Mouse (Mus musculus): ENCODE data around the gene Rtn4rl2. TPM values are rescaled to one million over a fixed set of nuclear protein-coding genes. Genes with fewer than 3 reads are reported as not detected.

Rtn4rl2 gene
- total and polyA plus RNA-seq, 3 experiments = 3.6 to 6.1 (median 3.8) TPM

GRCm38 (mm10) chr2:84850407-84851129 lies 35.9 kb downstream of the Rtn4rl2 start:
- intact Hi-C loops (cut with DNase I) = no loop called here
- Histone ChIP-seq H3K9ac (ENCODE audit: low read depth, low read length) (no peak overlapping the region), H3K27me3 (ENCODE audit: control insufficient read depth, insufficient read depth, low read length) (no peaks in the 10 kb centered on the region), H3K4me1 (ENCODE audit: control insufficient read depth, insufficient read depth, low read length) (peaks cover 1% of the 10 kb centered on the region; the same call in 1 of the 2 replicates), H3K36me3 (ENCODE audit: control insufficient read depth, insufficient read depth, low read length) (no peaks in the 10 kb centered on the region), H3K4me3 (no peak overlapping the region), H3K27ac (peak overlapping the region; percentile 37), H3K79me2 (replicated peaks; ENCODE audit: control insufficient read depth, insufficient read depth, low read length) (no peaks in the 10 kb centered on the region)
- DNase-seq = no peak
- no peak for TF ChIP-seq CTCF (IDR thresholded peaks at IDR 0.05)
- TF ChIP-seq POLR2A (IDR thresholded peaks at IDR 0.05; ENCODE audit: insufficient read depth, low read depth, low read length) = no peak
- no peak for TF ChIP-seq EP300 (IDR thresholded peaks at IDR 0.05; ENCODE audit: insufficient read depth, low read depth, low read length)
- 68% methylated on average over 7 of the region's 7 CpGs for WGBS

DNA sequence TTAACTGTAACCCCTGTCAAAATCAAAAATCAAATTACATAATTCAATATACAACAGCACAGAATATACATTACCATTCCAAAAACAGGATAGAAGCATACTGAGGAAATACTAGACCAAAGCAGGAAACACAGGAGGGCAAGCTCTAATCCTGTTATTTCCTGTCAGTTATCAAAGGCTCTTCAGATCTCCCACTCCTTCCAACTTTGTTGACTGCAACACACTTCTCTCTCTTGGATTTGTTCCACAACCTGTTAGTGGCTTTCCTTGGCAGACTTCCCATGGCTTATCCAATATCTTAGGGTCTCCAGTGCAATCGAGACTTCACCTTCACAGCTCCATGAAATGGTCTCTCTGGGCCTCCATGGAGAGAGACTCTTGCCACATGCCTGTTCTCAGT lies 41.3 kb downstream of the Rtn4rl2 start:
- no peaks in the 10 kb centered on the region for H3K36me3 ChIP-seq (ENCODE audit: control insufficient read depth, insufficient read depth, low read length)
- no peak overlapping the region for H3K9ac ChIP-seq (ENCODE audit: low read depth, low read length)
- no peak overlapping the region for H3K27ac ChIP-seq
- H3K4me1 ChIP-seq (ENCODE audit: control insufficient read depth, insufficient read depth, low read length) = no peaks in the 10 kb centered on the region; the same call in 1 of the 2 replicates
- WGBS = 16% methylated on average over 1 of the region's 1 CpGs
- no peak overlapping the region for H3K4me3 ChIP-seq
- TF ChIP-seq EP300 (IDR thresholded peaks at IDR 0.05; ENCODE audit: insufficient read depth, low read depth, low read length) (no peak), POLR2A (IDR thresholded peaks at IDR 0.05; ENCODE audit: insufficient read depth, low read depth, low read length) (no peak), CTCF (IDR thresholded peaks at IDR 0.05) (no peak)
- H3K27me3 ChIP-seq (ENCODE audit: control insufficient read depth, insufficient read depth, low read length) = no peaks in the 10 kb centered on the region; the same call in 1 of the 2 replicates
- no peak for DNase-seq
- intact Hi-C loops (cut with DNase I) = no loop called here
- H3K79me2 ChIP-seq (replicated peaks; ENCODE audit: control insufficient read depth, insufficient read depth, low read length) = no peaks in the 10 kb centered on the region

DNA sequence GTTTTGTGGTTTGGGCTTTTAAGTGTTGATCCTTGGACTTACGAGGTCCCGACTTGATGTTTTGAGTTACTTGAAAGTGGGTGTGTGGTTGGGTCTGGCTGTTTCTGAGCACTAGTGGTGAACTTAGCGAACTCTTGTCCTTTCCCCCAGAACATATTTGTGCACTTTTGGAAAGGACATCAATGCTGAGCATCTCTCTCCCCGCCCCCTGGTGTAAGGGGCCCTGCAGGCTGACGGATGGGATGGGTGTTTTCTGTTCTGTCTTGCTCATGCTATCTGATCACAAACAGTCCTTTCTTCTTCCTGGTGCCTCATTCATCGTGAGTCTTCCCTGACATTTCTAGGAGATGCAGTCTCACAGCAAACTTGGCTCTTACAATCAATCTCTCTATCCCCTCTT lies 42.9 kb downstream of the Rtn4rl2 start:
- Histone ChIP-seq H3K9ac (ENCODE audit: low read depth, low read length) (no peak overlapping the region), H3K27ac (no peak overlapping the region), H3K79me2 (replicated peaks; ENCODE audit: control insufficient read depth, insufficient read depth, low read length) (no peaks in the 10 kb centered on the region), H3K4me1 (ENCODE audit: control insufficient read depth, insufficient read depth, low read length) (no peaks in the 10 kb centered on the region; the same call in 1 of the 2 replicates), H3K36me3 (ENCODE audit: control insufficient read depth, insufficient read depth, low read length) (no peaks in the 10 kb centered on the region), H3K27me3 (ENCODE audit: control insufficient read depth, insufficient read depth, low read length) (peaks cover 4% of the 10 kb centered on the region; the same call in 1 of the 2 replicates), H3K4me3 (no peak overlapping the region)
- no peak for TF ChIP-seq EP300 (IDR thresholded peaks at IDR 0.05; ENCODE audit: insufficient read depth, low read depth, low read length)
- TF ChIP-seq POLR2A (IDR thresholded peaks at IDR 0.05; ENCODE audit: insufficient read depth, low read depth, low read length) = no peak
- no peak for TF ChIP-seq CTCF (IDR thresholded peaks at IDR 0.05)
- WGBS = 82% methylated on average over 6 of the region's 6 CpGs
- no peak for DNase-seq
- intact Hi-C loops (cut with DNase I) = no loop called here

- H3K36me3 ChIP-seq (ENCODE audit: control insufficient read depth, insufficient read depth, low read length) = no peaks in the 10 kb centered on the region
- H3K79me2 ChIP-seq (replicated peaks; ENCODE audit: control insufficient read depth, insufficient read depth, low read length) = no peaks in the 10 kb centered on the region
- no peak overlapping the region for H3K4me3 ChIP-seq
- peak in 1 of 2 experiments; percentile 21 for DNase-seq
- H3K27me3 ChIP-seq (ENCODE audit: control insufficient read depth, insufficient read depth, low read length) = peaks cover 4% of the 10 kb centered on the region; the same call in 1 of the 2 replicates
- H3K4me1 ChIP-seq (ENCODE audit: control insufficient read depth, insufficient read depth, low read length) = no peaks in the 10 kb centered on the region; the same call in 1 of the 2 replicates
- intact Hi-C loops (cut with DNase I) = no loop called here
- no peak overlapping the region for H3K27ac ChIP-seq
- no peak for TF ChIP-seq EP300 (IDR thresholded peaks at IDR 0.05; ENCODE audit: insufficient read depth, low read depth, low read length)
- TF ChIP-seq POLR2A (IDR thresholded peaks at IDR 0.05; ENCODE audit: insufficient read depth, low read depth, low read length) = no peak
- TF ChIP-seq CTCF (IDR thresholded peaks at IDR 0.05) = no peak
- H3K9ac ChIP-seq (ENCODE audit: low read depth, low read length) = no peak overlapping the region
Measured at GRCm38 (mm10) chr2:84841905-84842304, 44.6 kb downstream of the Rtn4rl2 start.

GRCm38 (mm10) chr2:84840748-84841563 lies 45.6 kb downstream of the Rtn4rl2 start:
- Histone ChIP-seq H3K36me3 (ENCODE audit: control insufficient read depth, insufficient read depth, low read length) (no peaks in the 10 kb centered on the region), H3K79me2 (replicated peaks; ENCODE audit: control insufficient read depth, insufficient read depth, low read length) (no peaks in the 10 kb centered on the region), H3K27me3 (ENCODE audit: control insufficient read depth, insufficient read depth, low read length) (peaks cover 4% of the 10 kb centered on the region; the same call in 1 of the 2 replicates), H3K4me3 (peak overlapping the region; percentile 69), H3K27ac (peak overlapping the region; percentile 68), H3K9ac (ENCODE audit: low read depth, low read length) (peak overlapping the region; percentile 59), H3K4me1 (ENCODE audit: control insufficient read depth, insufficient read depth, low read length) (no peaks in the 10 kb centered on the region; the same call in 1 of the 2 replicates)
- TF ChIP-seq CTCF (IDR thresholded peaks at IDR 0.05) (no peak), EP300 (IDR thresholded peaks at IDR 0.05; ENCODE audit: insufficient read depth, low read depth, low read length) (no peak)
- 15% methylated on average over 17 of the region's 17 CpGs for WGBS
- no peak for DNase-seq
- intact Hi-C loops (cut with DNase I) = no loop called here

Measured in heart, adult 2 months (tissue).